Mouse (Mus musculus) ovary, postnatal 14 days (tissue): ENCODE measurements around the gene Aass.
A peak's percentile ranks its signal among the peaks of the same experiment; 100 is the strongest.
"Not testable (repeated sequence)": the region's sequence is repeated elsewhere in the genome, so short reads cannot be mapped to it uniquely, and the experiment has no call there.

ENCODE experiments used
- DNase-seq: peaks from one replicate; pipeline ENCODE4 v3.0.0; 2022; ENCODE audit warnings: low spot score

The Aass gene

GRCm38 (mm10) chr6:23132573-23133181 is at the start of gene Aass:
TSS of gene Aass (minus strand) at chr6:23132986.
- peak; percentile 25 for DNase-seq

- peak; percentile 17 for DNase-seq
Observed at GRCm38 (mm10) chr6:23180096-23180495, 47.3 kb upstream of the Aass start.

- not testable (repeated sequence) for DNase-seq
Observed at GRCm38 (mm10) chr6:23163824-23164223, 31.0 kb upstream of the Aass start.

GRCm38 (mm10) chr6:23156357-23156756 is 23.6 kb upstream of the Aass start:
- not testable (repeated sequence) for DNase-seq

- no peak for DNase-seq
Observed at GRCm38 (mm10) chr6:23153112-23153511, 20.3 kb upstream of the Aass start.

GRCm38 (mm10) chr6:23147221-23147620 is 14.4 kb upstream of the Aass start:
- DNase-seq: no peak

GRCm38 (mm10) chr6:23143980-23144379 is 11.2 kb upstream of the Aass start:
- no peak for DNase-seq

GRCm38 (mm10) chr6:23131015-23131414 is 1.8 kb downstream of the Aass start:
- no peak for DNase-seq

- DNase-seq: no peak
Observed at GRCm38 (mm10) chr6:23129201-23129600, 3.6 kb downstream of the Aass start.

GRCm38 (mm10) chr6:23126706-23127105 is 6.1 kb downstream of the Aass start:
- no peak for DNase-seq

GRCm38 (mm10) chr6:23125831-23126230 is 7.0 kb downstream of the Aass start:
- no peak for DNase-seq

- DNase-seq: no peak
Observed at GRCm38 (mm10) chr6:23124823-23125222, 8.0 kb downstream of the Aass start.

- DNase-seq: no peak
Observed at GRCm38 (mm10) chr6:23122934-23123333, 9.9 kb downstream of the Aass start.

- no peak for DNase-seq
Observed at GRCm38 (mm10) chr6:23114781-23115180, 18.0 kb downstream of the Aass start.

- DNase-seq: no peak
Observed at GRCm38 (mm10) chr6:23107069-23107468, 25.7 kb downstream of the Aass start.

- no peak for DNase-seq
Observed at GRCm38 (mm10) chr6:23106373-23106772, 26.4 kb downstream of the Aass start.

GRCm38 (mm10) chr6:23090346-23091055 is 42.3 kb downstream of the Aass start:
- not testable (repeated sequence) for DNase-seq

- not testable (repeated sequence) for DNase-seq
Observed at GRCm38 (mm10) chr6:23089292-23089691, 43.5 kb downstream of the Aass start.

GRCm38 (mm10) chr6:23084587-23085421 is 48.0 kb downstream of the Aass start:
- no peak for DNase-seq

- no peak for DNase-seq
Observed at GRCm38 (mm10) chr6:23079991-23080680, 52.6 kb downstream of the Aass start.

- no peak for DNase-seq
Observed at GRCm38 (mm10) chr6:23078273-23078672, 54.5 kb downstream of the Aass start.

GRCm38 (mm10) chr6:23076060-23076459 is 56.7 kb downstream of the Aass start:
- no peak for DNase-seq
